Mouse (Mus musculus): ENCODE results near the gene Efcab12. TPM values are rescaled to one million over a fixed set of nuclear protein-coding genes. Genes with fewer than 3 reads are reported as not detected.

Gene Efcab12
- polyA plus RNA-seq, 1 experiment from 2014 or later = 1.4 TPM

- Histone ChIP-seq H3K27ac (ENCODE audit: low read depth, low read length) (peak overlapping the region; percentile 70), H3K4me1 (ENCODE audit: control insufficient read depth, insufficient read depth, low read length) (peaks cover 6% of the 10 kb centered on the region), H3K27me3 (replicated peaks; ENCODE audit: control insufficient read depth, insufficient read depth, low read length) (no peaks in the 10 kb centered on the region), H3K9me3 (replicated peaks; ENCODE audit: control insufficient read depth, low read length) (no peaks in the 10 kb centered on the region), H3K36me3 (ENCODE audit: control insufficient read depth, insufficient read depth, low read length) (peaks cover 23% of the 10 kb centered on the region), H3K4me3 (ENCODE audit: low read depth, low read length) (peak overlapping the region; percentile 42), H3K9ac (ENCODE audit: low read length) (peak overlapping the region; percentile 46), H3K4me2 (ENCODE audit: low read length) (peak overlapping the region; percentile 53)
- DNase-seq (ENCODE audit: low spot score) (no peak), ATAC-seq (no peak; the same call in 1 of the 2 replicates)
- 4% methylated on average over 20 of the region's 20 CpGs for WGBS
Measured at GRCm38 (mm10) chr6:115852446-115853090, 14.4 kb upstream of the Efcab12 start.

GRCm38 (mm10) chr6:115848598-115849304, 10.5 kb upstream of the Efcab12 start:
- no peak overlapping the region for H3K27ac ChIP-seq (ENCODE audit: low read depth, low read length)
- H3K36me3 ChIP-seq (ENCODE audit: control insufficient read depth, insufficient read depth, low read length) = peaks cover 38% of the 10 kb centered on the region
- no peak for DNase-seq (ENCODE audit: low spot score)
- H3K9me3 ChIP-seq (replicated peaks; ENCODE audit: control insufficient read depth, low read length) = no peaks in the 10 kb centered on the region
- ATAC-seq = no peak
- no peak overlapping the region for H3K4me3 ChIP-seq (ENCODE audit: low read depth, low read length)
- H3K27me3 ChIP-seq (replicated peaks; ENCODE audit: control insufficient read depth, insufficient read depth, low read length) = no peaks in the 10 kb centered on the region
- H3K4me2 ChIP-seq (ENCODE audit: low read length) = no peak overlapping the region
- peaks cover 6% of the 10 kb centered on the region for H3K4me1 ChIP-seq (ENCODE audit: control insufficient read depth, insufficient read depth, low read length)
- 92% methylated on average over 10 of the region's 10 CpGs for WGBS
- peak overlapping the region; percentile 29; the same call in 1 of the 2 replicates for H3K9ac ChIP-seq (ENCODE audit: low read length)

- H3K4me3 ChIP-seq (ENCODE audit: low read depth, low read length) = no peak overlapping the region
- no peaks in the 10 kb centered on the region for H3K9me3 ChIP-seq (replicated peaks; ENCODE audit: control insufficient read depth, low read length)
- 52% methylated on average over 6 of the region's 8 CpGs for WGBS
- no peak overlapping the region for H3K9ac ChIP-seq (ENCODE audit: low read length)
- ATAC-seq (no peak), DNase-seq (ENCODE audit: low spot score) (peak; percentile 51)
- no peak overlapping the region for H3K27ac ChIP-seq (ENCODE audit: low read depth, low read length)
- peaks cover 54% of the 10 kb centered on the region for H3K36me3 ChIP-seq (ENCODE audit: control insufficient read depth, insufficient read depth, low read length)
- no peak overlapping the region for H3K4me2 ChIP-seq (ENCODE audit: low read length)
- H3K4me1 ChIP-seq (ENCODE audit: control insufficient read depth, insufficient read depth, low read length) = 0 out of 2 replicates have a peak, but pooled peaks cover under 1% of the 10 kb centered on the region
- H3K27me3 ChIP-seq (replicated peaks; ENCODE audit: control insufficient read depth, insufficient read depth, low read length) = no peaks in the 10 kb centered on the region
Measured at GRCm38 (mm10) chr6:115846640-115847411, 8.6 kb upstream of the Efcab12 start.

GRCm38 (mm10) chr6:115845006-115845405, 6.8 kb upstream of the Efcab12 start:
- Histone ChIP-seq H3K4me3 (ENCODE audit: low read depth, low read length) (no peak overlapping the region), H3K4me1 (ENCODE audit: control insufficient read depth, insufficient read depth, low read length) (no peaks in the 10 kb centered on the region), H3K27ac (ENCODE audit: low read depth, low read length) (no peak overlapping the region), H3K9ac (ENCODE audit: low read length) (no peak overlapping the region), H3K4me2 (ENCODE audit: low read length) (no peak overlapping the region), H3K9me3 (replicated peaks; ENCODE audit: control insufficient read depth, low read length) (no peaks in the 10 kb centered on the region), H3K36me3 (ENCODE audit: control insufficient read depth, insufficient read depth, low read length) (peaks cover 51% of the 10 kb centered on the region), H3K27me3 (replicated peaks; ENCODE audit: control insufficient read depth, insufficient read depth, low read length) (no peaks in the 10 kb centered on the region)
- DNase-seq (ENCODE audit: low spot score) = no peak
- 96% methylated on average over 4 of the region's 4 CpGs for whole genome bisulfite sequencing
- no peak for ATAC-seq

- Histone ChIP-seq H3K9ac (ENCODE audit: low read length) (no peak overlapping the region; the same call in 1 of the 2 replicates), H3K4me1 (ENCODE audit: control insufficient read depth, insufficient read depth, low read length) (peaks cover 5% of the 10 kb centered on the region; the same call in 1 of the 2 replicates), H3K4me2 (ENCODE audit: low read length) (peak overlapping the region; percentile 63), H3K27me3 (replicated peaks; ENCODE audit: control insufficient read depth, insufficient read depth, low read length) (no peaks in the 10 kb centered on the region), H3K9me3 (replicated peaks; ENCODE audit: control insufficient read depth, low read length) (no peaks in the 10 kb centered on the region), H3K27ac (ENCODE audit: low read depth, low read length) (no peak overlapping the region), H3K36me3 (ENCODE audit: control insufficient read depth, insufficient read depth, low read length) (peaks cover 20% of the 10 kb centered on the region; the same call in 1 of the 2 replicates), H3K4me3 (ENCODE audit: low read depth, low read length) (peak overlapping the region; percentile 34)
- 0 out of 2 replicates have a peak, but pooled peaks have one; percentile 7 for ATAC-seq
- 68% methylated on average over 5 of the region's 5 CpGs for WGBS
- no peak for DNase-seq (ENCODE audit: low spot score)
Measured at GRCm38 (mm10) chr6:115838745-115839144, 533 bp upstream of the Efcab12 start.

GRCm38 (mm10) chr6:115833861-115834260, 4.4 kb downstream of the Efcab12 start:
- H3K27ac ChIP-seq (ENCODE audit: low read depth, low read length) = no peak overlapping the region
- H3K9ac ChIP-seq (ENCODE audit: low read length) = no peak overlapping the region
- no peak for ATAC-seq
- H3K4me3 ChIP-seq (ENCODE audit: low read depth, low read length) = no peak overlapping the region
- no peaks in the 10 kb centered on the region for H3K9me3 ChIP-seq (replicated peaks; ENCODE audit: control insufficient read depth, low read length)
- no peaks in the 10 kb centered on the region for H3K27me3 ChIP-seq (replicated peaks; ENCODE audit: control insufficient read depth, insufficient read depth, low read length)
- DNase-seq (ENCODE audit: low spot score) = no peak
- H3K4me1 ChIP-seq (ENCODE audit: control insufficient read depth, insufficient read depth, low read length) = peaks cover 5% of the 10 kb centered on the region; the same call in 1 of the 2 replicates
- H3K36me3 ChIP-seq (ENCODE audit: control insufficient read depth, insufficient read depth, low read length) = no peaks in the 10 kb centered on the region
- H3K4me2 ChIP-seq (ENCODE audit: low read length) = no peak overlapping the region

- no peak overlapping the region for H3K4me3 ChIP-seq (ENCODE audit: low read depth, low read length)
- H3K27ac ChIP-seq (ENCODE audit: low read depth, low read length) = no peak overlapping the region
- ATAC-seq (no peak), DNase-seq (ENCODE audit: low spot score) (no peak)
- H3K4me2 ChIP-seq (ENCODE audit: low read length) = no peak overlapping the region
- H3K27me3 ChIP-seq (replicated peaks; ENCODE audit: control insufficient read depth, insufficient read depth, low read length) = no peaks in the 10 kb centered on the region
- no peaks in the 10 kb centered on the region for H3K9me3 ChIP-seq (replicated peaks; ENCODE audit: control insufficient read depth, low read length)
- H3K4me1 ChIP-seq (ENCODE audit: control insufficient read depth, insufficient read depth, low read length) = no peaks in the 10 kb centered on the region
- no peaks in the 10 kb centered on the region for H3K36me3 ChIP-seq (ENCODE audit: control insufficient read depth, insufficient read depth, low read length)
- WGBS = 90% methylated on average over 2 of the region's 2 CpGs
- H3K9ac ChIP-seq (ENCODE audit: low read length) = no peak overlapping the region
Measured at GRCm38 (mm10) chr6:115832152-115832850, 5.9 kb downstream of the Efcab12 start.

- no peaks in the 10 kb centered on the region for H3K36me3 ChIP-seq (ENCODE audit: control insufficient read depth, insufficient read depth, low read length)
- H3K4me2 ChIP-seq (ENCODE audit: low read length) = no peak overlapping the region
- no peak overlapping the region for H3K27ac ChIP-seq (ENCODE audit: low read depth, low read length)
- H3K9ac ChIP-seq (ENCODE audit: low read length) = no peak overlapping the region
- H3K27me3 ChIP-seq (replicated peaks; ENCODE audit: control insufficient read depth, insufficient read depth, low read length) = no peaks in the 10 kb centered on the region
- no peaks in the 10 kb centered on the region for H3K9me3 ChIP-seq (replicated peaks; ENCODE audit: control insufficient read depth, low read length)
- no peak for DNase-seq (ENCODE audit: low spot score)
- no peak overlapping the region for H3K4me3 ChIP-seq (ENCODE audit: low read depth, low read length)
- no peaks in the 10 kb centered on the region for H3K4me1 ChIP-seq (ENCODE audit: control insufficient read depth, insufficient read depth, low read length)
- 80% methylated on average over 6 of the region's 6 CpGs for WGBS
- no peak for ATAC-seq
Measured at GRCm38 (mm10) chr6:115830779-115831601, 7.2 kb downstream of the Efcab12 start.

Measured in forebrain, embryonic 14.5 days (tissue).